Mouse (Mus musculus) gastrocnemius, adult 8-10 months (tissue): Measurements from ENCODE around the gene Rrp7a. TPM values are rescaled to one million over a fixed set of nuclear protein-coding genes. Genes with fewer than 3 reads are reported as not detected.

Experiments
- DNase-seq, 2 experiments: peaks; one replicate each; pipeline ENCODE4 v3.0.0; 2022; ENCODE audit warnings: low spot score in 2 of 2
- total RNA-seq, 4 experiments: library from RNA; stranded (reverse); gene quantifications; 2 replicates each; pipeline ENCODE4 v1.2.4; 2022

Gene Rrp7a
- 10 to 100 TPM; 32.9 to 48.0 (median 41.8) TPM for total RNA-seq

- peak; percentile 86 to 87 for DNase-seq
Observed at GRCm38 (mm10) chr15:83122566-83123145, at the start of gene Rrp7a. Rrp7a (minus strand) TSS chr15:83122801.

GRCm38 (mm10) chr15:83171712-83172481, 49.3 kb upstream of the Rrp7a start:
- peak; percentile 97 to 99 for DNase-seq

GRCm38 (mm10) chr15:83170956-83171659, 48.5 kb upstream of the Rrp7a start:
- peak in 1 of 2 experiments; percentile 2 for DNase-seq

GRCm38 (mm10) chr15:83169772-83170722, 47.4 kb upstream of the Rrp7a start:
- DNase-seq = peak in 1 of 2 experiments; percentile 1

GRCm38 (mm10) chr15:83168875-83169771, 46.5 kb upstream of the Rrp7a start:
- no peak for DNase-seq

GRCm38 (mm10) chr15:83168311-83168710, 45.7 kb upstream of the Rrp7a start:
- no peak for DNase-seq

GRCm38 (mm10) chr15:83167550-83168065, 45.0 kb upstream of the Rrp7a start:
- DNase-seq = no peak

GRCm38 (mm10) chr15:83167126-83167525, 44.5 kb upstream of the Rrp7a start:
- DNase-seq = no peak

GRCm38 (mm10) chr15:83166642-83167041, 44.0 kb upstream of the Rrp7a start:
- DNase-seq = peak in 1 of 2 experiments; percentile 45

GRCm38 (mm10) chr15:83165526-83166315, 43.1 kb upstream of the Rrp7a start:
- DNase-seq = no peak

GRCm38 (mm10) chr15:83164971-83165471, 42.4 kb upstream of the Rrp7a start:
- DNase-seq = peak in 1 of 2 experiments; percentile 61

- DNase-seq = no peak
Observed at GRCm38 (mm10) chr15:83162818-83163485, 40.4 kb upstream of the Rrp7a start.

- DNase-seq = no peak
Observed at GRCm38 (mm10) chr15:83162001-83162400, 39.4 kb upstream of the Rrp7a start.

GRCm38 (mm10) chr15:83161062-83161748, 38.6 kb upstream of the Rrp7a start:
- DNase-seq = no peak

GRCm38 (mm10) chr15:83160561-83160960, 38.0 kb upstream of the Rrp7a start:
- DNase-seq = no peak

GRCm38 (mm10) chr15:83159823-83160222, 37.2 kb upstream of the Rrp7a start:
- no peak for DNase-seq

GRCm38 (mm10) chr15:83158587-83159160, 36.1 kb upstream of the Rrp7a start:
- no peak for DNase-seq
